Mouse (Mus musculus): Measurements from ENCODE around the gene Ing4. TPM values are rescaled to one million over a fixed set of nuclear protein-coding genes. Genes with fewer than 3 reads are reported as not detected.
A peak's percentile ranks its signal among the peaks of the same experiment; 100 is the strongest.
"Not testable (repeated sequence)": the region's sequence is repeated elsewhere in the genome, so short reads cannot be mapped to it uniquely, and the experiment has no call there.

Gene Ing4
- 10 to 100 TPM; 56.9 to 65.7 TPM for total RNA-seq (2021)

GRCm38 (mm10) chr6:125039533-125040153 is at the start of gene Ing4:
Gene Ing4, plus strand, starts transcription at chr6:125039760.
- peak; percentile 83 to 87 for DNase-seq

DNA sequence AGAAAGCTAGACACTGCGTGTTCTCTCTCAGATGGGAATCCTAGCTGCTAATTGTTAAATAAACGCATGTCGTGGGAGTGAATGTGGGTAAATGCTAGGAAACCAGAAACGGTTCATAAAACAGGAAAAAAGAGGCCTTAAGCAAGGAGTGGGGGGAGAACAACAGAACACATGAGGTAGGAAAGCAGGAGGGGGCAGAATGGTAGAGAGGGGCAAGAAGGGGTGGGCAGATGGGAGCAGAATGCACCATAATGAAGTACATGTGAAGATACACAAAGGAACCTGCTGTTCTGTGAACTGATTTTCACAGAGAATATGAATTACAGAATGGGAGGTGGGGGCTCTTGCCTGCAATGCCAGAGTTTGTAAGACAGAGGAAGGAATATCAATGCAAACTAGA is 47.3 kb upstream of the Ing4 start:
- DNase-seq = no peak

- DNase-seq = no peak
Measured at GRCm38 (mm10) chr6:124993365-124993764, 46.2 kb upstream of the Ing4 start.

GRCm38 (mm10) chr6:124993876-124994275 is 45.7 kb upstream of the Ing4 start:
- DNase-seq = no peak

GRCm38 (mm10) chr6:124995246-124995645 is 44.3 kb upstream of the Ing4 start:
- DNase-seq = no peak

DNA sequence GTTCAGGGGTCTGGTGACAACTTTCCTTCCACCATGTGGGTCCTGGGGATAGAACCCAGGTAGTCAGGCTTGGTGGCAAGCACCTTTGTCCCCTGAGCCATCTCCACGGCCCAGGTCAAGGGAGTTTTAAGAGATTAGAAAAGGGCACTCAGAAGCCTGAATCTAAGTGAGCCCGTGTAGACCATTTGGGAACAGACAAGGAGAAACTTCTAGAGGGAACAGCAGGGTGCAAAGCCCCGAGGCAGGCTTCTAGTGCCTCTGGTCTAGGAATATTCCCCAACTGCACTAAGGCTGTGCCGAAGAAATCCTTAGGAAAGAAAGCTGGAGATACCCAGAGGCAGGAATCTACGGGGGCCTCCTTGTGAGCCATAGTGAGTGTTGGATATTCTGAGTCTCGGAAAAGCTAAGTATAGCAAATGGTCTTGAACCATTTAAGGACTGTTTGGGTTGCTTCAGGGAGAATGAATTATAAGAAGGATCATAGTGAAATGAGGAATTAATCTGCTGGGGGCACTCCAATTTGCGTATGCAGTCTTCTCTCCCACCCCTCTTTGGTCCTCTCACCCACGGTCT is 43.6 kb upstream of the Ing4 start:
- no peak for DNase-seq

- peak; percentile 77 to 79 for DNase-seq
Measured at GRCm38 (mm10) chr6:124996551-124997501, 42.7 kb upstream of the Ing4 start, which contains the start of gene Pianp. Gene Pianp, plus strand, starts transcription at chr6:124996694.

GRCm38 (mm10) chr6:124998066-124998465 is 41.5 kb upstream of the Ing4 start:
- DNase-seq = no peak

GRCm38 (mm10) chr6:124999091-124999490 is 40.5 kb upstream of the Ing4 start:
- no peak for DNase-seq

DNA sequence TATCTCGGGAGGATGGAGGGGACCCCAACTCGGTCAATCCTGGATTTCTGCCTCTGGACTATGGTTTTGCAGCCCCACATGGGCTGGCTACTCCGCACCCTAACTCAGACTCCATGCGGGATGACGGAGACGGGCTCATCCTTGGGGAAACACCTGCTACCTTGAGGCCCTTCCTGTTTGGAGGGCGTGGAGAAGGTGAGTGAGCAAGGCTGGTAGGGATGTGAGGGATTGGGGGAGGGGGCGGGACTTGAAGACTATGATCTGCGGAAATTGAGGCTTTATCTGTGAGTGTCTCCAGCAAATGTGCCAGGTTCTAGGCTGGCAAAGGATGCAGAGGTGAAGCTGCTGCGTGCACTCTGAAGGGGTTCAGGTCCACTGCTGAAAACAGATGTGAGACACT is 40.0 kb upstream of the Ing4 start:
- no peak for DNase-seq

GRCm38 (mm10) chr6:125003706-125004105 is 35.9 kb upstream of the Ing4 start:
- DNase-seq = no peak

GRCm38 (mm10) chr6:125005086-125005485 is 34.5 kb upstream of the Ing4 start:
- no peak for DNase-seq

- DNase-seq = no peak
Measured at GRCm38 (mm10) chr6:125008060-125008459, 31.5 kb upstream of the Ing4 start.

DNA sequence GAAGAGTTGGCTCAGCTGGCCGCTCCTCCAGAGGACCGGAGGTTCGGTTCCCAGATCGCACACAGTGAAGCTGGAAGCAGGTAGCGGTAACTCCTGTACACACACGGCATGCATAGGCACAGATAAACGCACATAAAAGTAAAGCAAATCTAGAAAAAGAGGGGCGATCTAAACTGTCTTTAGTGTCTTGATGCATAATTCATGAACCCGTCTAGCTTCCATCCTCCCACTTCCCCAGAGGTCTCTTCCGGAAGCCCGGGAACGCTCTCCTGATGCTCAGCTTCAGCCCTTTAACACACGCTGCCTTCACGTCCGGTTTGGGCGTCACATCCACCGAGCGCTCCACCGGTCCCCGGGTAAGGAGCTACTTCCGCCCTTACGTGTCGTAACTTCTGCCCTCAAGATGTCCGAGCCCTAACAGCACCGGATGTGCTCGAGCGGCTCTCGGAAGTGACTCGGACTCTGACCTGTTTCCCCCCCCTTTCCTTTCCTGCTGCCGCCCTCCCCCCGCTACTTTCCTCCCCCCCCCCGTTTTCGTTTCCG is 30.9 kb upstream of the Ing4 start:
- peak; percentile 98 to 99 for DNase-seq

DNA sequence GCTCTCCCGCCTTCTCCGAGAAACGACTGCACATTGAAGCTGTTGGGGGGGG is 30.6 kb upstream of the Ing4 start, which contains the start of gene Zfp384:
TSS of gene Zfp384 (plus strand) at position 17 of the 52 bp plus-strand sequence.
- no peak for DNase-seq

DNA sequence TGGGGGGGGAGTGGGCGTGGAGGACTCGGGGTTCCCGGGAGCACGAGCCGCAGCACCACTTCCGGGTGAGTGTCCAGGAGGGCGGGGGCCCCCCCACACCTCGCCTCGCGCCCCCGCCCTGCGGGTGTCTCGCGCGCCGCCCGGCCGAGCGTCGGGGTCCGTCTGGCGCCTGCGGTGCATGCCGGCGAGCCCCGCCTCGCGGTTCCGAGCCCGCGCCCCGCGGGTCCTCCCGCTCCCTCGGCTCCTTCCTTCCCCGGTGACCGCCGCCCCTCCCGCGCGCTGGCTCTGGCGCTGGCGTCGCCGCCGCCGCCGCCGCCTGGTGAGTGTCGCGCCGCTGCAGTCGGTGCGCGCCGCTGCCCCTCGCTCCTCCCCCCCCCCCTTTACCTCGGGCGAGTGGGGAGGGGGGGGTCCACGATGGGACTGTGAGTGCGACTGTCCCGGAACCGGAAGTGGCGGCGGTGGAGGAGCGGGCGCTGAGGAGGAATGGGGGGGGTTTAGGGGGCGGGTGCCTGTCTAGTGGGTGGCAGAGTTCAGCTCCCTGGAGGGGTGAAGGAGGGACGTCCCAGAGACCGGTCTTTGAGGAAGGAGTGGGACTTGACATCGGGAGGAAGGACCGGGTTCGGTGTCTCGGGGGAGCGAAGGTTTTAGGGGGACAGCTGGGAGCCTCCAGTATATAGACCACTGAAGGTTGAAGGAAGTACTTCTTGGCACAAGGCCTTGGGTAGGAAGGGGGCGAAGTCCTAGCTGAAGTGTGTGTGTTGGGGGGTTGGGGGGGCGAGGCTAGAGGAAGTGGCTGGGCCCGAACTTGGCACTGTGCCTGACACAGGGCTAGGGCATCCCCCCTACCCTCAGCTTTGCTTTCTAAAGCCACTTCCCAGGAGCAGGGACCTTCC is 30.1 kb upstream of the Ing4 start:
- DNase-seq = peak; percentile 64 to 69

- no peak for DNase-seq
Measured at GRCm38 (mm10) chr6:125017682-125018081, 21.9 kb upstream of the Ing4 start.

DNA sequence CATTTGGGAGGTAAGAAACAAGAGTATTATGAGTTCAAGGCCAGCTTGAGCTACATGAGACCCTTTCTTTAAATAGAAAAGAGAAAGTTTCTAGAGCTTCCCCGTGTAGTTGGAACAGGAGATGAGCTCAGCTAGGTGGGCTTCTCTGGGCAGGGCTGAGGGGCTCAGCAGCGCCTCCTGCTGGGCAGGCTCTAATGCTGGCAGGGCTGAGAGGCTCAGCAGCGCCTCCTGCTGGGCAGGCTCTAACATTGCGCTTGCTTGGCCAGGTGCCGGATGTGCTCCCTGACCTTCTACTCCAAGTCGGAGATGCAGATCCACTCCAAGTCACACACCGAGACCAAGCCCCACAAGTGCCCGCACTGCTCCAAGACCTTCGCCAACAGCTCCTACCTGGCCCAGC is 9.0 kb upstream of the Ing4 start:
- not testable (repeated sequence) for DNase-seq

GRCm38 (mm10) chr6:125031604-125032003 is 8.0 kb upstream of the Ing4 start:
- no peak for DNase-seq

DNA sequence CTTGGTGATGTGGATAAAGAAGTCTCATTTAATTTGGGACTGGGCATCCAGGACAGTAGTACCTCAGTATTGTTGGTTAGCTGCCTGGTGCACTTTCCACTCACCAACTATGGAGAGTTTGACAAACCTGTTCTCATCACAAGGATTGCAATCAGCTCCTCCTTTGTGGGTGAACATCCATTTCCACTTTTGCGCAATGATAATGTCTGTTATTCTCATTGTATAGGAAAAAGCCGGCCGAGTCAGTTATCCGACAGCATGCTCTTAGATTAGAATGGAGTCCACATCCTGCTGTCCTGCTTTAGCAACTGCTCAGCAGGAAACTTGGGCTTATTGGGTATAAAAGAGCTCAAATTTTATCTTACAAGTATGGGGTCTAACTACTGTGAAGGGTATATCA is 894 bp upstream of the Ing4 start:
- no peak for DNase-seq

GRCm38 (mm10) chr6:125039131-125039530 is 429 bp upstream of the Ing4 start:
- DNase-seq = no peak

GRCm38 (mm10) chr6:125040221-125040620 is 661 bp downstream of the Ing4 start:
- DNase-seq = no peak

DNA sequence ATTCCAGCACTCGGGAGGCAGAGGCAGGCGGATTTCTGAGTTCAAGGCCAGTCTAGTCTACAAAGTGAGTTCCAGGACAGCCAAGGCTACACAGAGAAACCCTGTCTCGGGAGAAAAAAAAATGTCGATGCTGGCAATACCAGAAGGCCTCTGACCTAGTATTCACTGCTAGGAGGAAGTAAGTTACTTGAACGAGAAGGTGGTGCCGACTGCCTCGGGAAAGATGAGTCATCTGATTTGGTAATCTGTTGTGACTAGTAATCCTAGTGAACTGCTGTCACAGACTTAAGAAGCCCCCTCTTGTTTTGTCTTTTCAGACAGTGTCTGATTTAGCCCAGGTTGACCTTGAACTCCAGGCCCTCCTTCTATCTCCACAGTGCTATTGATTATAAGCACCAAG is 1.5 kb downstream of the Ing4 start:
- no peak for DNase-seq

Measured in layer of hippocampus, postnatal 36 days (tissue).